Mouse (Mus musculus): ENCODE results near the gene Mre11a. TPM values are rescaled to one million over a fixed set of nuclear protein-coding genes. Genes with fewer than 3 reads are reported as not detected.

Mre11a gene
- polyA plus RNA-seq, 1 experiment = 3.8 TPM

DNA sequence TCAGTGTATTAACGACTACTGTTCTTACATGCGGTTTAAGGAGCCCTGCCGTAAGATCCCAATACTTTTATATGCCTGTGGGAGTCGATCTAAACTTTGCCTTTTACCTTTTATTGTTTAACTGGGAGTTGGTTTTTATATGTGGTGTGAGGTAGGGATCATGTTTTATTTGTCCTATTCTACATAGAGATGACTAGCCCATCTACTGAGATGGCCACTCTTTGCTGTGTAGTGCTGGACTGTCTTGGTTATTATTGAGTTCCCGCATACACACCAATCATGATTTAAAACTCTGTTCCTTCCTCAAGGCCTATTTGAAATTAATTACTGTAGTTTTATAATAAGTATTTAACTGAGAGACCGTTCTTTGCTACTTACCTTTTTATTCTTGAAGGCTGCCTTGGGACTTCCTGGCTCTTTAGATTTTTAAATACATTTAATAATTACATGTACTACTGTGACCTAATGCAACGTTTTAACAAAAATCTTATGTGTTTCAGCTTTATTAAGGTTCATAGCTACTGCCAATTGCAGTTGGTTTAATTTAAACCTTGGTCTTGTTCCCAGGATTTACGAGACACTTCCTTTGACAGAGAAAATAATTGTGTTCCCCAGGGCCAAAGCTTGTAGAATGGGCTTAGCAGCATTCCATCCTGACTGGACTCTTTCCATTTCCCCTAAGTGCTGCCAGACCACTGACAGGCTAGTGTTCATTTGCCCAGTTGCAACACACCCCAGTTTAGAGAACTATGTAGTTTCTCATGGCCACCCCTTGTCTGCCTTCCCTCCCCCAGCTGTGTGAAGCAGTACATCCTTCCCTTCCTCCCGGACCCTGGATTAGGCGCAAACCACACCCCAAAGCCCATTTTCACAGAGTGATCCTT, 57.7 kb downstream of the Mre11a start:
- no peak for TF ChIP-seq CTCF (IDR thresholded peaks at IDR 0.05; ENCODE audit: insufficient read depth, low read length)
- WGBS = 68% methylated on average over 10 of the region's 10 CpGs
- Histone ChIP-seq H3K4me1 (ENCODE audit: control insufficient read depth, insufficient read depth, low read length) (no peaks in the 10 kb centered on the region), H3K4me3 (replicated peaks; ENCODE audit: extremely low read depth, low read depth, low read length) (no peak overlapping the region)
- DNase-seq = no peak

DNA sequence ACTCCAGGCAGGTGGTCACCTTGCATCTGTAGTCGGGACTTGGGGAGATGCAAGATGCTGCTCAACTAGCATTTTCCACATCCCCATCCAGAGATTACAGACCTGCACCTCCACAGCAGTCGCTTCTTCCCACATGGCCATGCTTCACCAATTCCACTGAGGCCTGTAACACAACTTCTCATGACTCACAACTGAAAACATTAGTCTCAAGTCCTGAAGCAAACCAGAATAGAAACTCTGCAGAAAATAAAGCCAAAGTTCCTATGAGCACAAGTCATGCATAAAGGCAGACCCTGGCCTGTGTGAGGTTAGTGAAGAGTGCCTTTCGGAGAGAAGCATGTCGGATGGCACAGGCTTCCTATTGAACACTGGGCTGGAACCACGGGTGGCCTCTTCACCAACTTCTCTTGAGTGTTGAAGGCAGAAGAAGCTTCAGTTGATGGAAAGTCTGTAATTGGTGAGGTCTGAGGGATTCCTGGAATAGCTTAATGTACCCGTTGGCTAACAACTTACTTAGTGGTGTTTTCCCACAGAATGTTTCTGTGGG, 58.9 kb downstream of the Mre11a start:
- no peak for TF ChIP-seq CTCF (IDR thresholded peaks at IDR 0.05; ENCODE audit: insufficient read depth, low read length)
- Histone ChIP-seq H3K4me1 (ENCODE audit: control insufficient read depth, insufficient read depth, low read length) (no peaks in the 10 kb centered on the region), H3K4me3 (replicated peaks; ENCODE audit: extremely low read depth, low read depth, low read length) (no peak overlapping the region)
- 93% methylated on average over 6 of the region's 6 CpGs for WGBS
- DNase-seq = no peak

DNA sequence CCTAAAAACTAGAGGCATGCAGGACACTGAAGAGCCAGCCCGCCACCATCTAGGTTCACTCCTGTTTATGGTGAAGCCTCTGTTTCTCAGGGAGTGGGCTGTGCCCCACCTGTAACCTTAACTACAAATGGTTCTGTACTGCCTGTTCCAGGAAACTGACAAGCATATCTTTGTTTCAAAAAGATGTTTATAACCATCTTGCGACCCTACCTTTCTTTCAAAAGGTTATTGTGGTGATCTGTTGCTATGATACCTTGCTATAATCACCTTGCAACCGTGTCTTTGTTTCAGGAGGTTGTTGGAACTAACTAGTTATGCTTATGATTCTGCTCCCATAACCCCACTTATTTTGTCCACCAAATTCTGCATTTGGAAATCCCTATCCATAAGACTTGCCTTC, 59.4 kb downstream of the Mre11a start:
- 91% methylated on average over 3 of the region's 3 CpGs for WGBS

DNA sequence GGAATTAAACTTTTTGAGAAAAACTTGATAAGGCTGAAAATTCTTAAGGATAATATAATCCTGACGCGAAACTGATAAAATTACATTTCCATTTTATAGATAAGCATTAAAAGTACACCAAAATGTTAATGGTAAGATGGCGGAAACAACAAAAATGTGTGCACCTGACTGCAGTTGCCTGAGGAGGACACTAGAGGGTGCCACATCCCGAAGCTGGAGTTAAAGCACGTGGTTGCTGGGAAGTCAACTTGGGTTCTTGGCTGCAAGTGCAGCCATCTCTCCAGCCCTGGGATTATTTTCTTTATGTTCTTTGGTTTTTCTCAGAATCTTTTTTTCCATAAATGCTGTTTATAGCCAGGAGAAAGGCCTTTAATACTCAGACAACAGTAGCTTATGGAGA, 62.0 kb downstream of the Mre11a start:
- no peaks in the 10 kb centered on the region for H3K4me1 ChIP-seq (ENCODE audit: control insufficient read depth, insufficient read depth, low read length)
- DNase-seq = no peak
- H3K4me3 ChIP-seq (replicated peaks; ENCODE audit: extremely low read depth, low read depth, low read length) = no peak overlapping the region
- TF ChIP-seq CTCF (IDR thresholded peaks at IDR 0.05; ENCODE audit: insufficient read depth, low read length) (peak; percentile 46), POLR2A (IDR thresholded peaks at IDR 0.05; ENCODE audit: borderline replicate concordance, extremely low read depth, low read depth, low read length) (no peak)
- WGBS = 48% methylated on average over 5 of the region's 5 CpGs

More for the DNA sequence above, 59.4 kb downstream of the Mre11a start:
- no peak for TF ChIP-seq POLR2A (IDR thresholded peaks at IDR 0.05; ENCODE audit: borderline replicate concordance, extremely low read depth, low read depth, low read length)
- TF ChIP-seq CTCF (IDR thresholded peaks at IDR 0.05; ENCODE audit: insufficient read depth, low read length) = no peak
- no peak for DNase-seq
- Histone ChIP-seq H3K4me3 (replicated peaks; ENCODE audit: extremely low read depth, low read depth, low read length) (no peak overlapping the region), H3K4me1 (ENCODE audit: control insufficient read depth, insufficient read depth, low read length) (no peaks in the 10 kb centered on the region)

DNA sequence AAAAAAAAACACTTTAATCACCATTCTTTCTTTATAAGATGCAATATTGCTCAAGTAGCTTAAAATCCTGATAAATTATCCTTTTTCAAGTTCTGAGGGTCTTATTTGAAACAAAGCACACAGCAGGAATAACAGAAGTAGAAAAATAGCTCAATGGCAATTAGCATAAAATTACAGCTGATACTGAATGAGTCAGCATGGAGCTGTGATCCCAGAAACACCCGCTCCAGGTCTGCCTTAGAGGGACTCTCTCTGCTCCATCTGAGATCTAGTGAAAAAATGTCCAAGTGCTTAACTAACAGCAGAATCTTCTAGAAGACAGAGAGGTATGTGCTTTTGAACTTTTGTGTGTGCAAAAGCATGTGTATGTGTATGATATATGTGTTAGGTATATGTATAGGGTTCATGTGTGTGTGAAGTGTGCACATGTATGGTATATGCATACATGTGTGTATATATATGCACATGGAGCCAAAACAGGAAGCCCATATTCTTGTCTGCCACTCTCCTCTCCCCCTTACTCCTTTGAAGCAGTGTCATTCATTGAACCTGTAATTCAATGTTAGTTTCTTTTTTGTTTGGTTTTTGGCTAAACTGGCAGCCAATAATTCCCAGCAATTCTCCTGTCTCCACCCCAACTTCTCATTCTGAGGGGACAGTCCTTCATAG, 63.9 kb downstream of the Mre11a start:
- WGBS = 65% methylated on average over 1 of the region's 1 CpGs

DNA sequence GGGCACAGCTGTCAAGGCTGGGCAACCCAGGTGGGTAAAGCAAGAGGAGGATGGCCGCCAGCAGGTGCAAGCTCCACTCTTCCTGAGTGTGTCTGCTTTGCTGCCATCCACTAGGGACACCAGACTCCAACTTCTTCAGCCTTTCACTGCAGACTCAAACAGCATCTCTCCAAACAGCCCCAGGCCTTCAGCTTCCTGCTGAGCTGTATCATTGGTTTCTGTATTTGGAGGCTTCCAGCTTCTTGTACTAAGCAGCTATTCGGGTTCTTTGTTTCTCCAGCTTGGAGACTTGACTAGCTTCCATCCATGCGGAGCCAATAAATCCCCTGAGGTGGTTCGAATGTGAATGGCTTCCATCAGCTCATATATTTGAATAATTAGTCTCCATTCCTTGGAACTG, 70.1 kb downstream of the Mre11a start:
- no peak for DNase-seq
- WGBS = 71% methylated on average over 4 of the region's 4 CpGs
- no peak for TF ChIP-seq CTCF (IDR thresholded peaks at IDR 0.05; ENCODE audit: insufficient read depth, low read length)
- TF ChIP-seq POLR2A (IDR thresholded peaks at IDR 0.05; ENCODE audit: borderline replicate concordance, extremely low read depth, low read depth, low read length) = no peak
- H3K4me1 ChIP-seq (ENCODE audit: control insufficient read depth, insufficient read depth, low read length) = no peaks in the 10 kb centered on the region
- H3K4me3 ChIP-seq (replicated peaks; ENCODE audit: extremely low read depth, low read depth, low read length) = no peak overlapping the region

More for the DNA sequence above, 63.9 kb downstream of the Mre11a start:
- DNase-seq = no peak
- H3K4me1 ChIP-seq (ENCODE audit: control insufficient read depth, insufficient read depth, low read length) = no peaks in the 10 kb centered on the region
- no peak for TF ChIP-seq CTCF (IDR thresholded peaks at IDR 0.05; ENCODE audit: insufficient read depth, low read length)
- H3K4me3 ChIP-seq (replicated peaks; ENCODE audit: extremely low read depth, low read depth, low read length) = no peak overlapping the region

DNA sequence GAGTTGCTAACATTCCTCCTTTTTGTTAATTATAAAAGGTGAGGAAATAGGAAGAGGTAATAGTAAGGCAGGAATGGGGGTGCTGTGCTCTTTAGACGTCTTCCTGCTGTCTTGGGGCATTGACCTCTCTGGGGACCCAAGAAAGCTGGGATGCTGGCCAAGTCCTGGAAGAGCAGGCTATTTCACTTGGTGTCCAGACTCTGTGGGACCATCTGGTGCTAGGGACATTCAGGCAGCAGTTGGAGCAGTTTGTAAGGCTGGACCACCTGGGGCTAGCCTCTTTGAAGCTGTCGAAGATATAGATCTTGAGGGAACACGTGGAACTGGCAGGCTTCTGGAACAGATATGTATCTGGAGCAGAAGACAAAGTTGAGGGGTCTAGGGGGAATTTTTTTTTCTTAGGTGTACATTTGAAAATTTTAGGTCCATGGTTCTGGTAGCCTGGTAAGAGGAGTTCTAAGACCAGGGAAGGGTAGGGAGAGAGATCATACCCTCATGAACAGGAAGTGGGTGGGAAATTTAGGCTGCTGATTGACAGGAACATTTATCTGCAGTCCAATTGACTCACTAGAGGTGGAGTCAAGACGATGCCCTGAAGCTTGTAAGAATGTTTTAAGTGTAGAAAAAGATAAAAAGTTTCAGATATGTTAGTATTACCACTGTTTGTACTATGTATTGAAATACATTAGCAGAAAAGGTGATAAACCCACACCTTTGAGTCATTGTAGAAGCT, 72.6 kb downstream of the Mre11a start:
- WGBS = 30% methylated on average over 4 of the region's 4 CpGs
- Histone ChIP-seq H3K4me3 (replicated peaks; ENCODE audit: extremely low read depth, low read depth, low read length) (no peak overlapping the region), H3K4me1 (ENCODE audit: control insufficient read depth, insufficient read depth, low read length) (no peaks in the 10 kb centered on the region)
- DNase-seq = no peak
- TF ChIP-seq CTCF (IDR thresholded peaks at IDR 0.05; ENCODE audit: insufficient read depth, low read length) (no peak), POLR2A (IDR thresholded peaks at IDR 0.05; ENCODE audit: borderline replicate concordance, extremely low read depth, low read depth, low read length) (no peak)

DNA sequence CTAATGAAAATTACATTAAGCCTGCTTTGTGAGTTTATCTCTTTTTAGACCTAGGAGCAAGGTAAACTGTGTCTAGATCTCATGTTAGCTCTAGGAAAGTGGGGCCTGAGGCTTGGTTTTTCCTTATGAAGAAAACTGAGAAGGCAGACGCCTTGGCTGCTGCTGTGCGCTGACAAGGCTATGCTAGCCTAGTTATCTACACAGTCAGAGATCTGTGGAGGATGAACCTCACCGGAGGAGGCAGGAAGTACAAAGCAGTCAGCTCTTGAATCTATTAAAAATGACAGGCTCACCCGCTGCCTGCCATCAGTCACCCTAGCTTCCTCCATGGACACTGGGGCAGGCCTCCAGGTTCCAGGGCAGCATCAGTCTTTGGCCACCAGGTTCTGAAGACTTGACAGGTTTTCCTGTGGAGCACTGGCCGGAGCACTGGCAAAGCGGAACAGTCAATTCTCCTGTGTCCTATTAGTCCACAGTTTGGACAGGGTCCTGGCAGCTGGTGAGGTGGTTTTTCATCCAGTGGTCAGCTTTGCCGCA, 73.8 kb downstream of the Mre11a start:
- H3K4me1 ChIP-seq (ENCODE audit: control insufficient read depth, insufficient read depth, low read length) = no peaks in the 10 kb centered on the region
- H3K4me3 ChIP-seq (replicated peaks; ENCODE audit: extremely low read depth, low read depth, low read length) = no peak overlapping the region
- no peak for DNase-seq
- 62% methylated on average over 7 of the region's 7 CpGs for WGBS
- no peak for TF ChIP-seq POLR2A (IDR thresholded peaks at IDR 0.05; ENCODE audit: borderline replicate concordance, extremely low read depth, low read depth, low read length)
- no peak for TF ChIP-seq CTCF (IDR thresholded peaks at IDR 0.05; ENCODE audit: insufficient read depth, low read length)

DNA sequence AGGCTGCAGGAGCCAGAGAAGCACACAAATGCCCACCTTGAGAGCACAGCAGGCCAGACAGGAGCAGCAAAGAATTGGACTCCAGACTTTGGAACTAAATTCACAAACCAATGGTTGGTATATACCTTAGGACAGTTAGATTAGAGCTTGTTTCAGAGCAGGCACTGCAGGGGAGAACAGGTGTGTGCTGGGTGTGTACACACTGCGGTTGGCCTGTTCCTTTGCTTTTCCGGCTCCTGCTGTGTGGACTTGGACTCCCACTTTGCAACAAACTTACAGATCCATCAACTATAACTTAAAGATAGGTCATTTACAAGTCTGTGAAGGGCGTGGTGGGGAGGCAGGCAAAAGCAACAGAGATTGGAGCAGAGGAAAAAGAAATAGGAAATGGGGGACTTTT, 74.3 kb downstream of the Mre11a start:
- H3K4me1 ChIP-seq (ENCODE audit: control insufficient read depth, insufficient read depth, low read length) = no peaks in the 10 kb centered on the region
- no peak for DNase-seq
- TF ChIP-seq CTCF (IDR thresholded peaks at IDR 0.05; ENCODE audit: insufficient read depth, low read length) (no peak), POLR2A (IDR thresholded peaks at IDR 0.05; ENCODE audit: borderline replicate concordance, extremely low read depth, low read depth, low read length) (no peak)
- WGBS = 75% methylated on average over 3 of the region's 3 CpGs
- H3K4me3 ChIP-seq (replicated peaks; ENCODE audit: extremely low read depth, low read depth, low read length) = no peak overlapping the region
